Mouse (Mus musculus) heart, postnatal 0 days (tissue): ENCODE measurements around the gene Stpg3.

ENCODE experiments used
- CTCF ChIP-seq: IDR thresholded peaks from 2 replicates; pipeline ENCODE4 v1.5.1; 2016; ENCODE audit warnings: antibody characterized with exemption, control low read depth, low read depth
- EP300 ChIP-seq: IDR thresholded peaks from 2 replicates; pipeline ENCODE4 v1.6.1; 2016; ENCODE audit warnings: antibody characterized with exemption, low read depth

- TF ChIP-seq CTCF (no peak), EP300 (no peak)
Measured at GRCm38 (mm10) chr2:25226864-25227263, 12.4 kb upstream of the Stpg3 start.
